Mouse (Mus musculus) MEL (cell line): ENCODE measurements around the gene Fcf1.

Experiments
- CTCF ChIP-seq, 3 experiments: IDR thresholded peaks in 2 of 3; conservative IDR thresholded peaks in 1 of 3; 2 replicates each; pipeline ENCODE4 v1.5.1; 2011 to 2012; ENCODE audit warnings: low read length in 3 of 3, low read depth in 2 of 3, mild to moderate bottlenecking in 2 of 3, improper control_type of control experiment in 1 of 3, inconsistent platforms in 1 of 3, mixed read lengths in 1 of 3, moderate library complexity in 1 of 3; ENCODE audit not compliant: control insufficient read depth in 1 of 3, insufficient read depth in 1 of 3, poor library complexity in 1 of 3, severe bottlenecking in 1 of 3
- NELFE ChIP-seq: IDR thresholded peaks from 2 replicates; pipeline ENCODE4 v1.6.1; 2011; ENCODE audit warnings: low read depth, low read length, improper control_type of control experiment
- POLR2A ChIP-seq, 2 experiments: IDR thresholded peaks; 2 replicates each; pipeline ENCODE4 v1.6.1; 2011 to 2012; ENCODE audit warnings: low read length in 2 of 2, mild to moderate bottlenecking in 2 of 2, control low read depth in 1 of 2, improper control_type of control experiment in 1 of 2, low read depth in 1 of 2, moderate library complexity in 1 of 2; ENCODE audit not compliant: control insufficient read depth in 1 of 2, insufficient read depth in 1 of 2, poor library complexity in 1 of 2
- SMC3 ChIP-seq: IDR thresholded peaks from 2 replicates; pipeline ENCODE4 v1.6.1; 2011; ENCODE audit warnings: low read depth, low read length, improper control_type of control experiment
- ZC3H11A ChIP-seq: IDR thresholded peaks from 2 replicates; pipeline ENCODE4 v1.6.1; 2012; ENCODE audit warnings: low read depth, mild to moderate bottlenecking, inconsistent platforms, low read length, improper control_type of control experiment

DNA sequence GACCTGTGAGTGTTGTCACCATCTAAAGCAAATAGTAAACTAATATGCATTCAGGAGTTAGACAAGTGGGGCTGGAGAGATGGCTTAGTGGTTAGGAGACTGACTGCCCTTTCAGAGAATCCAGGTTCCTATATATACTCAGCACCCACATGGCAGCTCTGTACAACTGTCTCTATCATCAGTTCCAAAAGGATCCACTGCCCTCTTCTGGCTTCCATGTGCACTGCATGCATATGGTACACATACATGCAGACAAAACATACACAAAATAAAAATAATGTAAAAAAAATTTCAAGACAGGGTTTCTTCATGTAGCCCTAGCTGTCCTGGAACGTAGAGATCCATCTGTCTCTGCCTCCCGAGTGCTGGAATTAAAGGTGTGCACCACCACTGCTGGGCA is 62.0 kb downstream of the Fcf1 start:
- TF ChIP-seq POLR2A (IDR thresholded peaks at IDR 0.05; ENCODE audit: control insufficient read depth in 1 of 2, insufficient read depth in 1 of 2, low read depth in 1 of 2, low read length in 2 of 2, poor library complexity in 1 of 2) (no peak), CTCF (IDR thresholded peaks at IDR 0.05 in 2 of 3, conservative IDR thresholded peaks at IDR 0.05 in 1 of 3; ENCODE audit: control insufficient read depth in 1 of 3, insufficient read depth in 1 of 3, low read depth in 2 of 3, low read length in 3 of 3, poor library complexity in 1 of 3, severe bottlenecking in 1 of 3) (peak; percentile 43 to 69 (median 52)), ZC3H11A (no peak; the same call in 1 of the 2 replicates), SMC3 (peak; percentile 57), NELFE (no peak)
